Mouse (Mus musculus) embryonic facial prominence, embryonic 12.5 days (tissue): ENCODE measurements around the gene Smim6. TPM values are rescaled to one million over a fixed set of nuclear protein-coding genes. Genes with fewer than 3 reads are reported as not detected.
A peak's percentile ranks its signal among the peaks of the same experiment; 100 is the strongest.

Experiments used
- ATAC-seq: fragments of 200-750 bp; cut with Nextera tagmentation; 2 replicates; pipeline ENCODE4 v1.8.0; 2017; ENCODE audit not compliant: insufficient number of reproducible peaks, insufficient read depth, low FRiP score, low TSS enrichment
- H3K27ac ChIP-seq: fragments of 300-500 bp; sonication (generic); 2 replicates; pipeline ENCODE4 v1.5.1; 2016; ENCODE audit warnings: mild to moderate bottlenecking
- H3K27me3 ChIP-seq: fragments of 300-500 bp; sonication (generic); 2 replicates; pipeline ENCODE4 v1.6.1; 2016; ENCODE audit warnings: mild to moderate bottlenecking, moderate library complexity
- H3K36me3 ChIP-seq: fragments of 300-500 bp; sonication (generic); 2 replicates; pipeline ENCODE4 v1.6.1; 2016; ENCODE audit warnings: mild to moderate bottlenecking
- H3K4me1 ChIP-seq: fragments of 300-500 bp; sonication (generic); 2 replicates; pipeline ENCODE4 v1.6.1; 2016
- H3K4me2 ChIP-seq: fragments of 300-500 bp; sonication (generic); replicated peaks from 2 replicates; pipeline ENCODE4 v1.6.1; 2016; ENCODE audit warnings: mild to moderate bottlenecking, moderate library complexity
- H3K4me3 ChIP-seq: fragments of 300-500 bp; sonication (generic); 2 replicates; pipeline ENCODE4 v1.5.1; 2016; ENCODE audit warnings: mild to moderate bottlenecking
- H3K9ac ChIP-seq: fragments of 300-500 bp; sonication (generic); 2 replicates; pipeline ENCODE4 v1.6.1; 2016; ENCODE audit warnings: mild to moderate bottlenecking, moderate library complexity
- H3K9me3 ChIP-seq: fragments of 300-500 bp; sonication (generic); 2 replicates; pipeline ENCODE4 v1.6.1; 2016; ENCODE audit warnings: mild to moderate bottlenecking, moderate library complexity
- WGBS: fragments of 180-500 bp; shearing (Covaris S2); methylation state at CpG from one replicate; pipeline ENCODE4 v1.1.7; 2016; 5-methylcytosine and 5-hydroxymethylcytosine counted together
- polyA plus RNA-seq: library from polyadenylated mRNA; unstranded; fragments of >200 nt; fragmentation: Nextera tagmentation; extraction: Ambion mirVana; gene quantifications from 2 replicates; pipeline ENCODE4 v1.2.1, GENCODE M21; 2016

The Smim6 gene
- polyA plus RNA-seq, 1 experiment from 2014 or later, result 1.00 TPM

GRCm38 (mm10) chr11:115886446-115886845, 25.4 kb upstream of the Smim6 start:
- no peak overlapping the region for H3K4me2 ChIP-seq
- no peak for ATAC-seq
- H3K27ac ChIP-seq, result no peak overlapping the region
- H3K4me3 ChIP-seq, result no peak overlapping the region
- no peaks in the 10 kb centered on the region for H3K4me1 ChIP-seq
- H3K36me3 ChIP-seq, result no peaks in the 10 kb centered on the region
- 88% methylated on average over 11 of the region's 11 CpGs for WGBS
- H3K9me3 ChIP-seq, result no peaks in the 10 kb centered on the region
- H3K9ac ChIP-seq, result no peak overlapping the region
- peaks cover 22% of the 10 kb centered on the region for H3K27me3 ChIP-seq

- no peak overlapping the region for H3K4me2 ChIP-seq
- H3K4me1 ChIP-seq, result no peaks in the 10 kb centered on the region
- no peak overlapping the region for H3K27ac ChIP-seq
- H3K9ac ChIP-seq, result no peak overlapping the region; the same call in 1 of the 2 replicates
- no peak for ATAC-seq
- H3K36me3 ChIP-seq, result peaks cover 4% of the 10 kb centered on the region
- WGBS, result 89% methylated on average over 5 of the region's 5 CpGs
- peaks cover 15% of the 10 kb centered on the region for H3K27me3 ChIP-seq
- no peak overlapping the region for H3K4me3 ChIP-seq
- no peaks in the 10 kb centered on the region for H3K9me3 ChIP-seq
Observed at GRCm38 (mm10) chr11:115888020-115888419, 23.8 kb upstream of the Smim6 start.

GRCm38 (mm10) chr11:115889159-115889558, 22.7 kb upstream of the Smim6 start:
- Histone ChIP-seq H3K36me3 (peaks cover 14% of the 10 kb centered on the region), H3K27me3 (peaks cover 3% of the 10 kb centered on the region; the same call in 1 of the 2 replicates), H3K27ac (no peak overlapping the region), H3K4me3 (no peak overlapping the region), H3K4me2 (no peak overlapping the region), H3K9ac (no peak overlapping the region), H3K9me3 (no peaks in the 10 kb centered on the region), H3K4me1 (no peaks in the 10 kb centered on the region)
- 82% methylated on average over 6 of the region's 6 CpGs for WGBS
- ATAC-seq, result no peak

- no peak for ATAC-seq
- Histone ChIP-seq H3K9ac (no peak overlapping the region), H3K27ac (no peak overlapping the region), H3K4me2 (no peak overlapping the region), H3K36me3 (peaks cover 37% of the 10 kb centered on the region), H3K4me3 (no peak overlapping the region), H3K27me3 (no peaks in the 10 kb centered on the region), H3K9me3 (no peaks in the 10 kb centered on the region), H3K4me1 (no peaks in the 10 kb centered on the region)
- WGBS, result 60% methylated on average over 6 of the region's 6 CpGs
Observed at GRCm38 (mm10) chr11:115892213-115892612, 19.6 kb upstream of the Smim6 start.

- H3K4me1 ChIP-seq, result no peaks in the 10 kb centered on the region
- no peak overlapping the region for H3K4me3 ChIP-seq
- H3K4me2 ChIP-seq, result no peak overlapping the region
- H3K36me3 ChIP-seq, result peaks cover 37% of the 10 kb centered on the region
- no peak for ATAC-seq
- no peaks in the 10 kb centered on the region for H3K27me3 ChIP-seq
- H3K9ac ChIP-seq, result no peak overlapping the region
- H3K27ac ChIP-seq, result no peak overlapping the region
- no peaks in the 10 kb centered on the region for H3K9me3 ChIP-seq
- whole genome bisulfite sequencing, result 78% methylated on average over 9 of the region's 9 CpGs
Observed at GRCm38 (mm10) chr11:115893071-115893470, 18.7 kb upstream of the Smim6 start.

GRCm38 (mm10) chr11:115894755-115895520, 16.9 kb upstream of the Smim6 start:
- H3K9me3 ChIP-seq, result no peaks in the 10 kb centered on the region
- H3K4me1 ChIP-seq, result peaks cover 5% of the 10 kb centered on the region; the same call in 1 of the 2 replicates
- H3K9ac ChIP-seq, result no peak overlapping the region
- H3K27ac ChIP-seq, result no peak overlapping the region
- 73% methylated on average over 14 of the region's 14 CpGs for WGBS
- peaks cover 37% of the 10 kb centered on the region for H3K36me3 ChIP-seq
- no peak for ATAC-seq
- H3K4me2 ChIP-seq, result no peak overlapping the region
- H3K4me3 ChIP-seq, result no peak overlapping the region
- no peaks in the 10 kb centered on the region for H3K27me3 ChIP-seq

- no peak overlapping the region for H3K27ac ChIP-seq
- peaks cover 30% of the 10 kb centered on the region for H3K36me3 ChIP-seq
- H3K27me3 ChIP-seq, result no peaks in the 10 kb centered on the region
- no peak overlapping the region for H3K4me3 ChIP-seq
- peaks cover 19% of the 10 kb centered on the region for H3K4me1 ChIP-seq
- 80% methylated on average over 7 of the region's 7 CpGs for WGBS
- H3K9ac ChIP-seq, result no peak overlapping the region
- H3K9me3 ChIP-seq, result no peaks in the 10 kb centered on the region
- no peak for ATAC-seq
- no peak overlapping the region for H3K4me2 ChIP-seq
Observed at GRCm38 (mm10) chr11:115898446-115898845, 13.4 kb upstream of the Smim6 start.

- Histone ChIP-seq H3K4me2 (no peak overlapping the region), H3K9ac (no peak overlapping the region), H3K4me1 (peaks cover 23% of the 10 kb centered on the region), H3K27me3 (no peaks in the 10 kb centered on the region), H3K9me3 (no peaks in the 10 kb centered on the region), H3K36me3 (peaks cover 26% of the 10 kb centered on the region), H3K4me3 (no peak overlapping the region), H3K27ac (no peak overlapping the region)
- WGBS, result 11% methylated on average over 4 of the region's 4 CpGs
- no peak for ATAC-seq
Observed at GRCm38 (mm10) chr11:115898886-115899285, 12.9 kb upstream of the Smim6 start.

GRCm38 (mm10) chr11:115899486-115900266, 12.1 kb upstream of the Smim6 start, which contains the start of gene Smim5:
Smim5 (plus strand) TSS chr11:115899966.
- 0 out of 2 replicates have a peak within 1 kb of the TSS, but pooled peaks have one; percentile 0 for H3K9ac ChIP-seq
- H3K9me3 ChIP-seq, result no peaks in the 10 kb centered on the region
- H3K4me1 ChIP-seq, result peaks cover 23% of the 10 kb centered on the region
- peak within 1 kb of the TSS; percentile 51; the same call in 1 of the 2 replicates for H3K27ac ChIP-seq
- 31% methylated on average over 16 of the region's 16 CpGs for WGBS
- H3K36me3 ChIP-seq, result peaks cover 18% of the 10 kb centered on the region
- no peak for ATAC-seq
- no peaks in the 10 kb centered on the region for H3K27me3 ChIP-seq
- H3K4me2 ChIP-seq, result 0 out of 2 replicates have a peak within 1 kb of the TSS, but pooled peaks have one; percentile 10
- no peak within 1 kb of the TSS for H3K4me3 ChIP-seq

- 69% methylated on average over 8 of the region's 8 CpGs for WGBS
- Histone ChIP-seq H3K4me1 (peaks cover 29% of the 10 kb centered on the region), H3K4me2 (0 out of 2 replicates have a peak overlapping the region, but pooled peaks have one; percentile 10), H3K4me3 (no peak overlapping the region), H3K36me3 (peaks cover 12% of the 10 kb centered on the region; the same call in 1 of the 2 replicates), H3K9ac (0 out of 2 replicates have a peak overlapping the region, but pooled peaks have one; percentile 0), H3K27me3 (no peaks in the 10 kb centered on the region), H3K27ac (no peak overlapping the region), H3K9me3 (no peaks in the 10 kb centered on the region)
- no peak for ATAC-seq
Observed at GRCm38 (mm10) chr11:115900561-115901337, 11.1 kb upstream of the Smim6 start.
